Mouse (Mus musculus) G1E (cell line): ENCODE measurements around the gene Map7.

Source experiments
- CTCF ChIP-seq: IDR thresholded peaks from 2 replicates; pipeline ENCODE4 v1.5.1; 2012; ENCODE audit warnings: low read depth, low read length, inconsistent platforms, mixed read lengths
- GATA1 ChIP-seq: IDR thresholded peaks from 2 replicates; pipeline ENCODE4 v1.6.1; 2012; ENCODE audit warnings: borderline replicate concordance, low read length, inconsistent platforms, mixed read lengths
- GATA2 ChIP-seq: IDR thresholded peaks from 2 replicates; pipeline ENCODE4 v1.6.1; 2012; ENCODE audit warnings: low read depth, low read length, inconsistent platforms, borderline replicate concordance
- POLR2AphosphoS5 ChIP-seq: IDR thresholded peaks from 2 replicates; pipeline ENCODE4 v1.6.1; 2012; ENCODE audit warnings: low read depth, low read length, inconsistent platforms; ENCODE audit not compliant: insufficient replicate concordance
- TAL1 ChIP-seq: conservative IDR thresholded peaks from 2 replicates; pipeline ENCODE4 v1.6.1; 2012; ENCODE audit warnings: low read depth, low read length, inconsistent platforms, mixed read lengths

GRCm38 (mm10) chr10:20185264-20185663, 37.0 kb downstream of the Map7 start:
- TF ChIP-seq GATA1 = no peak
- no peak for TF ChIP-seq CTCF
- TF ChIP-seq TAL1 = no peak
- TF ChIP-seq POLR2AphosphoS5 = no peak
- TF ChIP-seq GATA2 = no peak
